Mouse (Mus musculus): ENCODE measurements at regions not wholly inside any gene's neighbourhood (a gene's known extent, or its start where the extent isn't known, plus 50 kb on each side); places are given as distances from the start of the nearest gene placed in this dataset.
"Not testable (repeated sequence)": the region's sequence is repeated elsewhere in the genome, so short reads cannot be mapped to it uniquely, and the experiment has no call there.

DNA sequence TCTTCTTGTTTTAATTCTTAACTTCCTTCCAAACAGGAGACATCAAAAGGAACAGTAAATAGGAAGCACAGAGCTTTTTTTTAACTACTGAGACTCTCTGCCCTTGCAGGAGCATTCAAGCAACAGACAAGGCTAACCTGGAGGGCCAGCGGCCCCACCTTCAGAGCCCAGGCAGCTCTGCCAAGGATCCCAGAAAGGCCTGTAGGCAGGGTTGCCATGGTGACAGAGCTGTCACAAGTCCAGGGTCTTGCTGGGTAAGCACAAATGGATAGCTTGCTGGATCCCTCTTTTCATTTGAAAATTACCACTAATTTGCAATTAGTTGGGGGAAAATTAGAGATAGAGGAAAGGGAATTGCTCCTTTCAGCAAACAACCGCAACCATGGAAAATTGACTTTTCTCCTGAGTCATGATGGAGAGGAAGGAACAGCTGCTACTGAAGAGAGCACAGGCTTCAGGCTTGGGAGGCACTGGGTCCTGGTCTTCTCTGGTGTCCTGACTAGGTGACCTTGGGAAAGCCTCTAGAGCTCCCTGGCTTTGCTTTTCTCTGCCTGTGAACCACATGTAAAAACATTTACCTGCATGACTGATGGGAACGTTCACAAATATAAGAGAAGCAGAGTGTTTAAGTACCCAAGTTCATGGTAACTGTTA is 477.5 kb upstream of the Cdh5 start:
- DNase-seq (ENCODE audit: low spot score in 2 of 2), result peak; percentile 66 to 76

DNA sequence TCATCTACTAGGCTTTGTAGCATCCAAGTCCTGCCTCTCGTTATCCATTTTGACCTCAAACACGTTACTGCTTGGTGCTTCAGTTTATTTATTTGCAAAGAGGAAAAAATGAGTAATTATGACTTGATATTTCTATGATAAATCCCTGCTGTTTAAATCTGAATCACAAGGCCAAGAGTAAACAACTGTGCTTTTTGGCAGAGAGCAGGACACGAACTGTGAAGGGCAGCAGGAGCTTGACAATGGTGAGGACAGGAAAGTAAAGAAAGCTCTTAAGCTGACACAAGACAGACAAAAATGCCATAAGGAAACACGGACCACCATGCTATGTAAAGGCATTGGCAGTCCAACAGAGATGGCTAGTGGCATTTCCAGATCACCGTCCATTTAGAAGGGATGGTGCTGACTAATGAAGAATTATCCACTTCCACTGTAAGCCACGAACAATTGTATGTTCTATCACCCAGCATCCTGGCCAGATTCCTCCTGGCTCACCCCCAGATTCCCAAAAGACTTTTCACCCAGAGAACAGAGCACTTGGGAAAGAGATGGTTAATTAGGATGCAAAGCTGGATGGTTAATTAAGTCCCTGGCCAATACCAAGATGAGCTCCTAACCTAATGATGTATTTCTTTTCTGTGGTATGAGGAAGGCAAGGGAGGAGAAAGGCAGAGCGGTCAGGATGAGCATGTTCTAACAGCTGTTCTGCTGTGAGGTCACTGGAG is 476.1 kb upstream of the Cdh5 start:
- DNase-seq (ENCODE audit: low spot score in 2 of 2), result no peak

- DNase-seq (ENCODE audit: low spot score in 2 of 2), result no peak
Observed at GRCm38 (mm10) chr8:103626446-103626845, 475.0 kb upstream of the Cdh5 start.

DNA sequence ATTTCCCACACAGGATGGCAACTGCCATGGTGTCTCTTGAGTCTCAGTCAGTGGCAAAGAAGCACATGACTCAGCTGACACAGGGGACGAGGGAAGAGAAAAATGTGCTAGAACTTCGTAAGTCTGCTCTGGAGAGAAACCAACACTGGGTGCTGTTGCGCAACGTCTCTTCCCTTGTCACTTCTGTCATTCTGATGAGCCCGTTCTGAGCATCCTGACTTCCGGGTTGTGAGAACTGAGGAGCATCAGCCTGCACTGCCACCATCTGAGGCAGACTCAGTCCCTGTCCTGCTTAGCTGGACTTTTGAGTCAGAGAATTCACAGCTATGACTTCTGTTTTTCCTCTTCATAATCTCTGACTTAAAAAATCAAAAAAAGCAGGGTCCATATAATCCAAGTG is 468.9 kb upstream of the Cdh5 start:
- no peak for DNase-seq (ENCODE audit: low spot score in 2 of 2)

DNA sequence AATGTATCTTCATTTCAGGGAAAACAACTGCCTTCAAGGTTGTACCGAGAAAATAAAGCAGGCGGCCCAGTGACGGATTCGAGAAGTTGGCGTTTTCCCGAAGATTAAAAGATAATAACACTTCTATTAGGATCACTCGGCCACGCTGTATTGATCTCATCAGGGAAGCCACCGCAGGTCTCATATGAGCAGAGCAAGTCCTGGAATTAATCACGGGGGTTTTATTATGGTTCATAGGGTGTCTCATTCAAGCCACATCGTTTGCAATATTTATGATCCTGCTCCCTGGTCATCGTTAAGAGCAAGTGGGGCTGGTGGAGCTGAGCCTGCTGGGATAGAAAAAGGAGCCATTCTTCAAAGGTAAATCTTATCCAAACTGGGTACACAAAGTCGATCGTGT is 466.5 kb upstream of the Cdh5 start:
- DNase-seq (ENCODE audit: low spot score in 2 of 2), result no peak

- no peak for DNase-seq (ENCODE audit: low spot score in 2 of 2)
Observed at GRCm38 (mm10) chr8:103643621-103644020, 457.8 kb upstream of the Cdh5 start.

- DNase-seq (ENCODE audit: low spot score in 2 of 2), result peak; percentile 26 to 33
Observed at GRCm38 (mm10) chr8:103644106-103644505, 457.3 kb upstream of the Cdh5 start.

DNA sequence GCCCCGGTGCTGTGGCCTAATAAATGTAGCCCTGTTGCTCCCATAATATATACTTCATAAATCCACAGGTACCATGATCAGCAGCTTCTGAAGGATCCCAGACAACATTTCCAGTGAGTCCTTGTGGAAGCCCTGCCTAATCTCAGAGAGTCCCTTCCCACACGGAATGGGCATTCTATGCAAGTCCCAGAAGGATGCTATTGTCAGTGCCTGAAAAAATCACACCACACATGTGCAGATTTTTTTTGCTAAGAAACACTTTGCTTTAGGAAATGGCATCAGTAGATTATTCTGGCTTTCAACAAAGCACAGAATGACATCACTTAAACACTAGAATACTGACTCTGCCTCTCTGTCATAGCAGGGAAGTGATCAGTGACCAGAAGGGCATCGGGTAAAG is 456.6 kb upstream of the Cdh5 start:
- no peak for DNase-seq (ENCODE audit: low spot score in 2 of 2)

DNA sequence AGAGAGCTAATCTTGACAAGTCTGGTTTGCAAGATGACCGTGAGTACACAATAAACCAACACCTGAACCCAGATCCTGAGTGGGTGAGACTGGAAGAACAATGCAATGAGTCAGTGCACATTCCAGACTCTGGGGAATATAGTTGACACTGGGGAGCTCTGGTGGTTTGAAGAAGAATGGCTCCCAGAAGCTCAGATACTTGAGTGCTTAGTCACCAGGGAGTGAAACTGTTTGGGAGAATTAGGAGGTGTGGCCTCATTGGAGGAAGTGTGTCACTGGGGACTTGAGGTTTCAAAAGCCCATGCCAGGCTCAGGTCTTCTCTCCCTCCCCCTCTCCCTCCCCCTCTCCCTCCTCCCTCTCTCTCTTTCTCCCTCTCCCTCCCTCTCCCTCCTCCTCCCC is 436.6 kb upstream of the Cdh5 start:
- no peak for DNase-seq (ENCODE audit: low spot score in 2 of 2)

DNA sequence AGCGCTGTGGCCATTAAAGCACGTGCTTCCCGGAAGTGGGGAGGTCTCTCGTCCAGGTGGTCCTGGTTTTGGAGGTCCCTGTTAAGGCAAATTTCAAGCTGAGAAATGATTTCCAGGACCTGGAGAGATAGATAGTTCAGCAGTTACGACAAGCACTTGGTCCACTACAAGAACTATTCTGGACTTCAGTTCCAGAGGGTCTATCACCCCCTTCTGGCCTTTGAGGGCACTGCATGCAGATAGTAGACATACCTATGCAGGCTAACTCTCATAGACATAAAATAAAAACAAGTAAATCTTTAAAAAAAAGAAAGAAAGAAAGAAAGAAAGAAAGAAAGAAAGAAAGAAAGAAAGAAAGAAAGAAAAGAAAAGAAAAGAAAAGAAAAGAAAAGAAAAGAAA is 415.2 kb upstream of the Cdh5 start:
- not testable (repeated sequence) for DNase-seq (ENCODE audit: low spot score in 2 of 2)

GRCm38 (mm10) chr8:103690438-103690837 is 411.0 kb upstream of the Cdh5 start:
- no peak for DNase-seq (ENCODE audit: low spot score in 2 of 2)

- no peak for DNase-seq (ENCODE audit: low spot score in 2 of 2)
Observed at GRCm38 (mm10) chr8:103693531-103693930, 407.9 kb upstream of the Cdh5 start.

DNA sequence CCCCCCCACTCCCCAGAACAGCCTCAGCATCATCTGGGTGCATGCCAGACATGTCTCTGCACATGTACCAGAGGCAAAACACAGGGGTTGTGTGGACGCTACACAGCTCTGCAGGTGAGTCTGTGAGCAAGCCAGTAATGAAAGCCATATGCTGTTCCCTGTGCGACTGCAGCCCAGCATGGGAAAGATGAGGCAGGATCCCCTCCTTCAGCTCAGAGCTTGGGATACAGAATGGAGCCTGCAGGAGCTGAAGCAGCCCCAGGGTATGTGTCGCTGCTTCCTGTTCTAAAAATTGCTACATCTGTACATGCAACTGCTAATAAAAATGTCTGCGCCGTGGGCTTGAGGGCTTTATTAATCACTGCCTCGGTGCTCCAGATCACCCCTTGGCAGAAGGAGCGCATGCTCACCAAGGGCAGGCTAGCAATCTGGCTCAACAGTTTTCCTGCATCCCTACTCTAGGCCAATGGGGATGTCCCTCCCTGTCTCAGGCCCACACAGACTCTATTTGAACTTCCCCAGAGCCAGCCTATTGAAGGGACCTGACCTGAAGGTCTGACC is 407.0 kb upstream of the Cdh5 start:
- no peak for DNase-seq (ENCODE audit: low spot score in 2 of 2)

DNA sequence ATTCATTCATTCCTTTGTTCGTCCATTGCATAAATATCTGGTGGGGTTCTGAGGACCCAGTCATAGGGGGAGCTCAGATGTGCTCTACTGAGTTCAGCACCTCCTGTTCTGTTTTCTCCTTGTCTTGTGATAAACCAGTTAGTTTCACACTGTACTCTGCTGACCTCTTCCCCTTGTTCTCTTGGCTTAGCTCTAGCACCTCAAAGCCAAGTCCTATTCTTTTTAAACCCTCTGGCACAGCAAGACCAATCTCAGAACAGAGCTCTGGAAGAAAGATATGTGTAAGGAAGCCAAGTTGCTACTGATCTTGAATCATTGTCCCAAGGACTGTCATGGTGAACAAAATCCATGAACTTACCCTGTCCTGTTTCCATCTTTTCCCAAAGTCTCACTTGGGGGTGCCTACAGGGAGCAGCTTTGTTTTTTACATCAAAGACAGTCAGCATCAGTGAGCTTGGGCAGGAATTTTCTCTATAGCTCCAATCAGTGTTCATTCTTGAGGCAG is 402.4 kb upstream of the Cdh5 start:
- DNase-seq (ENCODE audit: low spot score in 2 of 2), result no peak

DNA sequence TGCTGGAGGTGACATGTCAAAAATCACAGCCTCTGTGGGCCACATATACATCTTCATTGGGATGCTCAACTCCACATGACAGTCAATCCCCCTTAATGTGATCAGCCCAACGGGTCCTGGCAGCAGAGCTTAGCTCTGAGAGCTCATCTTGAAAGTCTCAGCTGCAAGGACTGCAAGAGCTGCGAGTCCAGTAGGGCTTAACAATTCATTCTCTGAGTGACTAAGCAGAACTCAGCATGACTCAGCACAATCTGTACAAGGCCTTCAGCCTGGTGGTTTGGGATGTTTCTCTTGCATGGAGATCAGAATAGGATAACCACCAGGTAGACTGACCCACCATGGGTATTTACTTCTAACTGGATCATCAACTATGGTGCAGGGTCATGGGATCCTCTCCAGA is 399.2 kb upstream of the Cdh5 start:
- no peak for DNase-seq (ENCODE audit: low spot score in 2 of 2)

DNA sequence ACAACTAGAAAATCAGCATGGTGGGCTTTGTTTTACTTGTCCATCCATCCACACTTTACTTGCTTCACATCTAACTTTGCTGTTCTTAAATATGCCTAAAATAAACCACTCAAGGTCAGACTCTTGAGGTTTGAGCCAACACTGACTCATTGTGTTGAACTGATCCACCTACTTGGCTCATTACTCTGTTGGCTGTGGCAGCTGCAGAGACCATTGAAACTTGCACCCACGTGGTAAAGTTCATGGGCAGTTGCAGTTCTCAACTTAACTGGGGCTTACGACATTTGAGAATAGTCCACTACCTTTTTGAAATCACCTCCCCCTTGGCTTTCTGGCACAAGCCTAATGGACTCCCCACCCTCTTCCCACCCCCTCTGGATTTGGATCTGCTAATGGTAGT is 395.3 kb upstream of the Cdh5 start:
- DNase-seq (ENCODE audit: low spot score in 2 of 2), result no peak

DNA sequence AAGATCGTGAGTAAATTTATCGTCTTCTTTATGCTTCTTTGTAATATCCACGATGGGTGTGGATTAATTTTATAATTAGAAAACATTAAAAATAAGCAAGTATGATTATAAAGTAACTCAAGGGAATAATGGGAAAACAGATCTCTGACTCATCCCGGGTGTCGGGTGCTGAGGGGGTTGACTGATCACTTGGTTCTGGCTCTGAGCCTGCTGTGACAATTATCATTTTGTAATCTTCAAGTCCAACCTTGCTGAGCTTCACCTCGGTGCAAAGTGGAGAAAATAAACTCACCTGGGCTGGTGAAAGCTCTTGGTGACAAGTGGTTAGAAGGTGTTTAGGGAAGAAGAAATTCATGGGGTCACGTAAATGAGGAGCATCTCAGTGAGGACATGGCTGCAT is 390.6 kb upstream of the Cdh5 start:
- peak in 1 of 2 experiments; percentile 33 for DNase-seq (ENCODE audit: low spot score in 2 of 2)

DNA sequence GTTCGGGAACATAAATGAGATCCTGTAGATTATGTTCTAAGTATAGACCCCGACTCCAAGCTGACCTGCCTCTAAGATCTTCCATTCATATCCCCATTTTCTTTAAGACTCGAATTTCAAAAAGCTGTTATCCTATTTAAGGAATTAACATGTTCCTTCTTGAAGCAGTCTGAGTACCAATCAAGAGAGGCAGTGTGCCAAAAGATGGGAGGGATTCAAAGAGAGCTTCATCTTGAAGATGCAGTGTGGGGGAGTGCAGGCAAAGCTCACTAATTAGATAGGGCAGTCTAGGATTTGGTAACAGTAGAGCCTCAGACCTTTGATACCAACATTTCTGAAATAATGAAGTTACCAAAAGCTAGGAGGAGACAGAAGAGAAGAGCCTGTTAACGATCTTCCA is 383.7 kb upstream of the Cdh5 start:
- DNase-seq (ENCODE audit: low spot score in 2 of 2), result no peak

GRCm38 (mm10) chr8:103733466-103733865 is 368.0 kb upstream of the Cdh5 start:
- no peak for DNase-seq (ENCODE audit: low spot score in 2 of 2)

DNA sequence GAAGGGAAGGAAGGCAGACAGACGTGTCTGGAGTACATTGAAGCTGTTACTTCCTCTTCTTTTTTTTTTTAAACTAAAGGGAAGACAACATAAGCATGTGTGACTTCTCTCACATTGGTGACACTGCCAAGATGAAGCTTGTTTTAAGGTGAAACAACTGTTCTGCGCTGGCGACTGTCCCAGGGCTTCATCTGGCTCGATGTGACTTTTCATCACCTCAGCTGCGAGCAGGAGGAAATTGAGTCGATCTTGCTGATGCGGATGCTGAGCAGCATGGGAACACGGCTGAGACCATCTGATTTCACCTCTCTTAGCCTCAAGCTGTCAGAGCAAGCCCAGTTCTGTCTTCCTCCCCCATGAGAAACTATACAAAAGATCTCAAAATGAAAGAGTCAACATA is 363.1 kb upstream of the Cdh5 start:
- DNase-seq (ENCODE audit: low spot score in 2 of 2), result no peak

DNA sequence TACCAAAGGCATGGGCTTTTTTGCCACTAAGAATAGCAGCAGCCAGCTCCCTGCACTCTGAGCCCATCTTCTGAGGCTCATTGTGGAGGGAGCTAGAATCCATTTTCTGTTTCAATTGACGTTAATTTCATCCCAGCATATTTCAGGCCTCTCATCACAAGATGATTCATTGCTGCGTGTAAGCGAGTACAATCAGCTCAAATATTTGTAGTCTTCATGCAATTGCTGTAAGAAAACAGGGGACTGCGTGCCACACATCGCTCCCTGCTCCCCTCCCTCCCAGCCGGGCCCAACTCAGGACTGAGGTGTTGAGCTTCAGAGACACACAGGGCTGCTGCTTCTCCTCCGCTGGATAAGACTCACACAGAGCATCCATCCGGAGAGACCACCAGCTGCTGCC is 360.0 kb upstream of the Cdh5 start:
- DNase-seq (ENCODE audit: low spot score in 2 of 2), result peak; percentile 1 to 21

GRCm38 (mm10) chr8:103748734-103749133 is 352.7 kb upstream of the Cdh5 start:
- DNase-seq (ENCODE audit: low spot score in 2 of 2), result no peak
